29 mouse cellular contexts compared by ENCODE assay signal in the genomic region with DNA sequence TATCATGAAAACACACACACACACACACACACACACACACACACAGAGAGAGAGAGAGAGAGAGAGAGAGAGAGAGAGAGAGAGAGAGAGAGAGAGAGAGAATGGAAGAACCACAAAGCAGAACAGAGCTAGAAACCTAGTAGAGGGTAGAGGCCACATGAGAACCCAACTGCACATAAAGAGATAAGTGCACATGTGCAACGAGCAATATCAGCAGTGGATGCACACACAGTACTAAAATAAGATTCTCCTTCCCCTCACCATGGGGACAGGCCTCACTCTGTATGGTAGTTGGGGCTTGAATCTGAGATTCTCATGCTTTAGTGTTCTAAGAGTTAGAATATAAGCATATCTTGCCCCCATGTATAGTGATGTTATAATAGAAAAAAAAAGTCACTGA.
"Had no signal": no experiment of that assay in that cellular context is flagged by ENCODE, and none has a peak within 500 bp of the region (broad histone marks: within the 10 kb centered on the region; RNA-seq: fewer than 3 reads in every experiment).

No protein-coding gene starts in this region.

- ATAC-seq: lung, postnatal 0 days; midbrain, embryonic 13.5 days; midbrain, embryonic 15.5 days; midbrain, embryonic 16.5 days had no signal

- H3K27ac ChIP-seq: left cerebral cortex, adult 2 months; limb, embryonic 10.5 days; limb, embryonic 12.5 days; limb, embryonic 13.5 days; limb, embryonic 15.5 days; liver, embryonic 13.5 days; liver, embryonic 14.5 days; liver, embryonic 15.5 days; lung, embryonic 15.5 days; macrophage; midbrain, embryonic 10.5 days; midbrain, embryonic 12.5 days; midbrain, embryonic 13.5 days; midbrain, embryonic 15.5 days; neural tube, embryonic 12.5 days had no signal

- H3K27me3 ChIP-seq: limb, embryonic 12.5 days; limb, embryonic 13.5 days; limb, embryonic 15.5 days; liver, embryonic 13.5 days; liver, embryonic 15.5 days; lung, embryonic 15.5 days; megakaryocyte, embryonic 14.5 days; midbrain, embryonic 12.5 days; midbrain, embryonic 13.5 days; midbrain, embryonic 15.5 days; neural tube, embryonic 12.5 days had no signal

- H3K9ac ChIP-seq: limb, embryonic 12.5 days; limb, embryonic 13.5 days; limb, embryonic 15.5 days; liver, embryonic 13.5 days; liver, embryonic 14.5 days; liver, embryonic 15.5 days; lung, embryonic 14.5 days; lung, embryonic 15.5 days; midbrain, embryonic 12.5 days; midbrain, embryonic 13.5 days; midbrain, embryonic 15.5 days; neural tube, embryonic 12.5 days had no signal

- H3K4me3 ChIP-seq: left cerebral cortex, adult 2 months; limb, embryonic 10.5 days; limb, embryonic 12.5 days; limb, embryonic 13.5 days; limb, embryonic 15.5 days; liver, embryonic 13.5 days; liver, embryonic 15.5 days; lung, embryonic 15.5 days; megakaryocyte, embryonic 14.5 days; midbrain, embryonic 10.5 days; midbrain, embryonic 12.5 days; midbrain, embryonic 13.5 days; midbrain, embryonic 15.5 days; myocyte; neural tube, embryonic 12.5 days had no signal

- H3K4me1 ChIP-seq: limb, embryonic 10.5 days; limb, embryonic 12.5 days; limb, embryonic 13.5 days; limb, embryonic 15.5 days; liver, embryonic 13.5 days; liver, embryonic 15.5 days; lung, embryonic 15.5 days; megakaryocyte, embryonic 14.5 days; midbrain, embryonic 10.5 days; midbrain, embryonic 12.5 days; neural tube, embryonic 12.5 days had no signal

- H3K4me2 ChIP-seq: limb, embryonic 12.5 days; limb, embryonic 13.5 days; limb, embryonic 15.5 days; liver, embryonic 13.5 days; liver, embryonic 15.5 days; lung, embryonic 14.5 days; lung, embryonic 15.5 days; midbrain, embryonic 11.5 days; midbrain, embryonic 12.5 days; midbrain, embryonic 13.5 days; midbrain, embryonic 15.5 days; neural tube, embryonic 12.5 days had no signal

- H3K9me3 ChIP-seq: limb, embryonic 10.5 days; limb, embryonic 12.5 days; limb, embryonic 13.5 days; limb, embryonic 15.5 days; liver, embryonic 13.5 days; liver, embryonic 15.5 days; lung, embryonic 15.5 days; megakaryocyte, embryonic 14.5 days; midbrain, embryonic 10.5 days; midbrain, embryonic 12.5 days; midbrain, embryonic 13.5 days; midbrain, embryonic 15.5 days; neural tube, embryonic 12.5 days had no signal

- DNase-seq: left cerebral cortex, postnatal 4 days; liver, embryonic 13.5 days; lung, adult 18-20 months; lung, adult 2 months; lung, embryonic 14.5 days; lung, postnatal 10 days; lung, postnatal 14 days; lung, postnatal 36 days; lung, postnatal 4 days; midbrain, embryonic 14.5 days had no signal

- H3K36me3 ChIP-seq: limb, embryonic 10.5 days; limb, embryonic 12.5 days; limb, embryonic 13.5 days; limb, embryonic 15.5 days; liver, embryonic 13.5 days; liver, embryonic 15.5 days; lung, embryonic 15.5 days; midbrain, embryonic 10.5 days; midbrain, embryonic 12.5 days; midbrain, embryonic 13.5 days; midbrain, embryonic 15.5 days; neural tube, embryonic 12.5 days had no signal
